Mouse (Mus musculus) spleen, adult 18-20 months (tissue): ENCODE results near the gene Olfr250.
"Not testable (repeated sequence)": the region's sequence is repeated elsewhere in the genome, so short reads cannot be mapped to it uniquely, and the experiment has no call there.

ENCODE experiments used
- DNase-seq, 2 experiments: peaks; one replicate each; pipeline ENCODE4 v3.0.0; 2022; ENCODE audit warnings: mixed read lengths in 2 of 2

The Olfr250 gene

GRCm38 (mm10) chr9:38366596-38366995 lies at the start of gene Olfr250:
TSS of gene Olfr250 (plus strand) at chr9:38366896.
- no peak for DNase-seq

GRCm38 (mm10) chr9:38328760-38329159 lies 37.9 kb upstream of the Olfr250 start, which contains the start of gene Olfr25:
TSS of gene Olfr25 (plus strand) at chr9:38329060.
- DNase-seq: no peak

GRCm38 (mm10) chr9:38348111-38348510 lies 18.6 kb upstream of the Olfr250 start, which contains the start of gene Olfr898:
TSS of gene Olfr898 (plus strand) at chr9:38348411.
- no peak for DNase-seq

- DNase-seq: no peak
These were observed 10.1 kb downstream of the Olfr250 start, which contains the start of gene Olfr251 for GRCm38 (mm10) chr9:38376786-38377185. TSS of gene Olfr251 (plus strand) at chr9:38377086.

- DNase-seq: no peak
These were observed 34.7 kb downstream of the Olfr250 start, which contains the start of gene Olfr147 for GRCm38 (mm10) chr9:38401398-38401797. TSS of gene Olfr147 (plus strand) at chr9:38401698.

- not testable (repeated sequence) for DNase-seq
These were observed 40.8 kb downstream of the Olfr250 start for GRCm38 (mm10) chr9:38407502-38407901.

- DNase-seq: not testable (repeated sequence)
These were observed 46.8 kb downstream of the Olfr250 start for GRCm38 (mm10) chr9:38413502-38413901.
